Mouse (Mus musculus) neural tube, embryonic 12.5 days (tissue): ENCODE data around the gene Cep162. TPM values are rescaled to one million over a fixed set of nuclear protein-coding genes. Genes with fewer than 3 reads are reported as not detected.

ENCODE experiments used
- ATAC-seq: fragments of 200-750 bp; cut with Nextera tagmentation; 2 replicates; pipeline ENCODE4 v1.8.0; 2017; ENCODE audit warnings: low read depth, mild to moderate bottlenecking, moderate TSS enrichment, moderate library complexity; ENCODE audit not compliant: low FRiP score
- H3K27ac ChIP-seq: fragments of 300-500 bp; sonication (generic); 2 replicates; pipeline ENCODE4 v1.5.1; 2016
- H3K27me3 ChIP-seq: fragments of 300-500 bp; sonication (generic); replicated peaks from 2 replicates; pipeline ENCODE4 v1.6.1; 2016; ENCODE audit warnings: mild to moderate bottlenecking
- H3K36me3 ChIP-seq: fragments of 300-500 bp; sonication (generic); 2 replicates; pipeline ENCODE4 v1.6.1; 2016; ENCODE audit warnings: mild to moderate bottlenecking
- H3K4me1 ChIP-seq: fragments of 300-500 bp; sonication (generic); 2 replicates; pipeline ENCODE4 v1.6.1; 2016
- H3K4me2 ChIP-seq: fragments of 300-500 bp; sonication (generic); replicated peaks from 2 replicates; pipeline ENCODE4 v1.6.1; 2016; ENCODE audit warnings: mild to moderate bottlenecking
- H3K4me3 ChIP-seq: fragments of 300-500 bp; sonication (generic); 2 replicates; pipeline ENCODE4 v1.5.1; 2016
- H3K9ac ChIP-seq: fragments of 300-500 bp; sonication (generic); 2 replicates; pipeline ENCODE4 v1.6.1; 2016; ENCODE audit warnings: mild to moderate bottlenecking
- H3K9me3 ChIP-seq: fragments of 300-500 bp; sonication (generic); 2 replicates; pipeline ENCODE4 v1.6.1; 2016; ENCODE audit warnings: mild to moderate bottlenecking
- WGBS: fragments of 180-500 bp; shearing (Covaris S2); methylation state at CpG from one replicate; pipeline ENCODE4 v1.1.7; 2016; 5-methylcytosine and 5-hydroxymethylcytosine counted together
- polyA plus RNA-seq: library from polyadenylated mRNA; unstranded; fragments of >200 nt; fragmentation: Nextera tagmentation; extraction: Ambion mirVana; gene quantifications from 2 replicates; pipeline ENCODE4 v1.2.1, GENCODE M21; 2016

Gene Cep162
- 8.5 and 8.8 TPM in 2 replicates for polyA plus RNA-seq

DNA sequence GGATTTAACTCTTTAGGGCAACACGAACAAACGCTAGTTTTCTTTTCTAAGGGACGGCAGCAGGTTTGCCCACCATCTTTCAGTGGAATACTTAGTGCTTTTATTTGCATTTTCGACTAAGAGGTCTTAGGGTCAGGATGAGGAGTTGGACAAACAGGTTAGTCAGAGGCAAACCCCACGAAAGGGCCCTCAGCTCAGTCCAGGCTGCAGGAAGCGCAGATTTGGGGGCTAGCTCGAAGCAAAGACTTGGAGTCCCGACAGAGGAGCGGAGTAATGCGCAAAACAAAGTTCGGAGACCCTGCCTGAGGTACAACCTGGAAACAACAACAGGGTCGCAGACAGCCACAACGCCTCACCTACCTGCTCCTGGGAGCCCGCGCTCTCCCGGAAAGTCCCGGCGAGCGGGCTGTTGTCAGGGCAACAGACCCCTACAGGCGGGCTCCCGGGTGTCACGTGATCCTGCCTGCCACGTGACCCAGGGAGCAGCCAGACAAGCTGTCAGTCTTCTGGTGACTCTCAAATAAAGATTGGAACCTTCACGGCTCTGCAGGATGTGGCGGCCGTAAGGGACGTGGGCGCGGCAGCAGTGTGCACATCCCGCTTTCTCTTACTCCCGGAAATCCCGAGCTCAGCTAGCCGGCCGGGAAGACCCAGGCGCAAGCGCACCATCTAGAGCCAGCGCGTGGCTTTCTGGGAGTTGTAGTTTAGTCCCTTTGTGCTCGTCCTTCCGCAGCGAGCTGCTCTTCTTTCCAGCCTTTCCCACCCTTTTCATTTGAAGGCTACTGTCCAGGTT lies at the start of gene Cep162:
Gene Cep162 (minus strand): TSS at position 634 of the 793 bp plus-strand sequence.
- Histone ChIP-seq H3K4me1 (0 out of 2 replicates have a peak, but pooled peaks cover 3% of the 10 kb centered on the region), H3K36me3 (no peaks in the 10 kb centered on the region), H3K27me3 (no peaks in the 10 kb centered on the region), H3K9me3 (no peaks in the 10 kb centered on the region), H3K4me3 (peak within 1 kb of the TSS; percentile 55), H3K4me2 (peak within 1 kb of the TSS; percentile 62), H3K27ac (peak within 1 kb of the TSS; percentile 69), H3K9ac (peak within 1 kb of the TSS; percentile 61)
- WGBS = under 1% methylated on average over 41 of the region's 41 CpGs
- ATAC-seq = peak; percentile 98

DNA sequence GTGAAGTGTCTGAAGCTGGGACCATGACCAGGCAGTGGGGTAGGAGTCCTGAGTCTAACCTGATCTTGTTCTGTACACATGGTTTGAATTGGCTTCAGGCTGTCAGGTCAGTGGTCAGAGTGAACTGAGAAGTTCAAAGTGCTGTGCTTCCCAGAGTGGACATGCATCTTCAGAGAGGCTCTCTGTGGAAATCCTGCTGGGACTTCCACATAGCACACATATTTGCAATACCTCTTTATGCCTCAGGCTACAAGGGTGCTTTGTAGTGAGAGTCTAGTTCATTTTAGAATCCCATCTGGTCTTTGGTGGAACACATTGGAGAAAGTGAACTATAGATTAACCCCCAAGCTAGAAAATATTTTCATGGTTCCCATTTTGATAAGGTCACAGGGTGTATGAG lies 47.9 kb upstream of the Cep162 start:
- no peak for ATAC-seq
- no peaks in the 10 kb centered on the region for H3K27me3 ChIP-seq
- H3K9ac ChIP-seq = no peak overlapping the region
- no peak overlapping the region for H3K27ac ChIP-seq
- no peaks in the 10 kb centered on the region for H3K36me3 ChIP-seq
- H3K4me3 ChIP-seq = no peak overlapping the region
- no peaks in the 10 kb centered on the region for H3K9me3 ChIP-seq
- no peaks in the 10 kb centered on the region for H3K4me1 ChIP-seq
- no peak overlapping the region for H3K4me2 ChIP-seq

DNA sequence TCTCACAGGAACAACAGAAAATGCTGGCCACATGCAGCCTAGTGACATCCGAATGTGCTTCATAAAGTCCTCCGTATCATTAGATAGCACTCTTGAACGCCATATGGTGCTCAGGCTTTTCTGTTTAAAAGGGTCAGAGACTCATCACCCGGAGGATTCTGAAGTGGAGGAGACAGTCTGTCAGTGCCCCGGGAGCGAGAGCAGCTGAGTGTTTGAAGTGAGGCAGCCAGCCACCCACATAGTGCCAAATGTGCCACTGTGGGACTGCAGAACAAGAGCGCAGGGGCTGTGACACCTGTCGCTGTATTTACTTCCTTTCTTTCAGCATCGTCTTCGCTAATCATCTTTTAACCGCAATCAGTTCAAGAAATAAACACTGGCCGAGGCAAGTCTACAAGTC lies 43.6 kb upstream of the Cep162 start:
- Histone ChIP-seq H3K27me3 (no peaks in the 10 kb centered on the region), H3K27ac (no peak overlapping the region), H3K9ac (no peak overlapping the region), H3K36me3 (no peaks in the 10 kb centered on the region), H3K4me3 (no peak overlapping the region), H3K9me3 (no peaks in the 10 kb centered on the region), H3K4me1 (no peaks in the 10 kb centered on the region), H3K4me2 (no peak overlapping the region)
- 68% methylated on average over 12 of the region's 12 CpGs for WGBS
- peak; percentile 53; the same call in 1 of the 2 replicates for ATAC-seq

DNA sequence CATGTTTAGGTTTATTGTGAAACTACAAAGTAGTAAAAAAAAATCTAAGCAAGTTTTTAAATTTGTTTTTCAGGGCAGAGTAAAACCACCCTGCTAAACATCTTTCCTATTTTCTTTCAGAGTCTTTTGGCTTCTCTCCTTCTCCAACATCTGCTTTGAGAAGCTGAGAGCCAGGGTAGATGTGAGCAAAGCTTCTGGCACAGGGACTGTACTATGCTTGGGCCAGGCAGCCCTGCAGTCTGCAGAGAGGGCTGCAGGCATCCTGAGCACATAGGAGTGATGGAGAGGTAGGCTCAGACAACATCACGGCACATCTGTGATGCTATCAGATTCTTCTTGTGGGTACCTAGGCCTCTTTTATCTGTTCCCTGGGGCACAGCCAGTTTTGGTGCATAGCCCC lies 42.2 kb upstream of the Cep162 start:
- Histone ChIP-seq H3K9me3 (no peaks in the 10 kb centered on the region), H3K27ac (no peak overlapping the region), H3K4me2 (no peak overlapping the region), H3K27me3 (no peaks in the 10 kb centered on the region), H3K9ac (no peak overlapping the region), H3K36me3 (no peaks in the 10 kb centered on the region), H3K4me1 (no peaks in the 10 kb centered on the region), H3K4me3 (no peak overlapping the region)
- 70% methylated on average over 1 of the region's 1 CpGs for WGBS
- ATAC-seq = no peak

DNA sequence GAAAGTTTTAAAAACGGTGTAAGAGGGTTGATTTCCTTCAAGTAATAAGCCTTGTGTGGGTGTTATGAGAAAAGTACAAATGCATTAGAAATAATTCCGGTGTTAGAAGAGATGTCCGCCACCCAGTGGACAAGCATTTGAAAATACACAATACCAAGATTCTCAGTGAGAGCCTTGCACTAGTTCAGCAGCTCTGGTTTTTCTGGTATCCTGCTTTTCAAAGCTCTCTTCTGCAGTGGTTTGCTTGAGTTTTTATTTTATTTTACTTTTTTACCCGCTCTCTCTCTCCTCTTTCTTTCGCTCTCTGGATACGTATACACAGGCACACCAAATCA lies 327 bp upstream of the Cep162 start:
- H3K9ac ChIP-seq = peak overlapping the region; percentile 61; the same call in 1 of the 2 replicates
- peak; percentile 83 for ATAC-seq
- H3K36me3 ChIP-seq = no peaks in the 10 kb centered on the region
- H3K9me3 ChIP-seq = no peaks in the 10 kb centered on the region
- H3K27ac ChIP-seq = no peak overlapping the region
- H3K4me1 ChIP-seq = 0 out of 2 replicates have a peak, but pooled peaks cover 3% of the 10 kb centered on the region
- 21% methylated on average over 6 of the region's 6 CpGs for WGBS
- peak overlapping the region; percentile 55 for H3K4me3 ChIP-seq
- peak overlapping the region; percentile 62 for H3K4me2 ChIP-seq
- H3K27me3 ChIP-seq = no peaks in the 10 kb centered on the region

DNA sequence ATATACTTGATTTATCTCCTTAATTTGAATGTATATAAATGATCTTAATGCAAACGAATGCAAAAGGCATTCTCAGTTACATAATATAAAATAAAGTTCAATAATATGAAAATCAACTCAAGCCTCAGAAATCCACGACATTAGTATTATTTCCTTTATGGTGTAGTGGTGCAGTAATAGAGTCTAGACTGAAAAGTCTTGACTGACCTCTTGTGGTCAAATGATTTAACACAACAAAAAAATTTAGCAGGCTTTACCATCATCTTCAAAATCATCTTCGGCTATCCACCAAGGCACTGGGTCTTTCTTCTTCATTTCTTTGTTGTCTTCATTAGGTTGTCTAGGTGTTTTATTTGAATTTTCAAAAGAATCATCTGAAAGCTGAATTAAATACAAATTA lies 7.2 kb downstream of the Cep162 start:
- Histone ChIP-seq H3K36me3 (peaks cover 22% of the 10 kb centered on the region), H3K4me2 (no peak overlapping the region), H3K9ac (no peak overlapping the region), H3K4me3 (no peak overlapping the region), H3K9me3 (no peaks in the 10 kb centered on the region), H3K27me3 (no peaks in the 10 kb centered on the region), H3K4me1 (no peaks in the 10 kb centered on the region), H3K27ac (no peak overlapping the region)
- 66% methylated on average over 3 of the region's 3 CpGs for WGBS
- ATAC-seq = 0 out of 2 replicates have a peak, but pooled peaks have one; percentile 50

DNA sequence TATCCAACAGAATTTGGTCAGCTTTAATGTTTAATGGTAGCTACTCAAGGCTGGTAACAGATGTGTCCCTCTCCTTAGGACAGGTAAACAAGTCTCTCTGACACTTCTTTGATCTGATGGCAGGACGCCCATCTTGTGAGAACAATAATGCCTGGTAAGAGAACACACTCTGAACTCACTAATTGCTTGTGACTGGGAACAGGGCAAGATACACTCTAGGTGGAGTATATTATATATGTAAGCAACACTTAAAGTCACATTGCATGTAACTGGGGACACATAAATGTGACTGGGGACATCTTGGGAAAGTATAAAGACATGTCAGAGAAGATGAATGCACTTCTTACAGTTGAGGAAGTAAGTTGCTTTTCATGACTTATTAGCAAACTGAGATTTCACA lies 7.7 kb downstream of the Cep162 start:
- no peaks in the 10 kb centered on the region for H3K27me3 ChIP-seq
- H3K36me3 ChIP-seq = peaks cover 25% of the 10 kb centered on the region
- H3K9ac ChIP-seq = no peak overlapping the region
- 86% methylated on average over 1 of the region's 1 CpGs for WGBS
- no peak overlapping the region for H3K4me2 ChIP-seq
- no peak overlapping the region for H3K4me3 ChIP-seq
- H3K4me1 ChIP-seq = no peaks in the 10 kb centered on the region
- H3K27ac ChIP-seq = no peak overlapping the region
- ATAC-seq = no peak
- H3K9me3 ChIP-seq = no peaks in the 10 kb centered on the region

DNA sequence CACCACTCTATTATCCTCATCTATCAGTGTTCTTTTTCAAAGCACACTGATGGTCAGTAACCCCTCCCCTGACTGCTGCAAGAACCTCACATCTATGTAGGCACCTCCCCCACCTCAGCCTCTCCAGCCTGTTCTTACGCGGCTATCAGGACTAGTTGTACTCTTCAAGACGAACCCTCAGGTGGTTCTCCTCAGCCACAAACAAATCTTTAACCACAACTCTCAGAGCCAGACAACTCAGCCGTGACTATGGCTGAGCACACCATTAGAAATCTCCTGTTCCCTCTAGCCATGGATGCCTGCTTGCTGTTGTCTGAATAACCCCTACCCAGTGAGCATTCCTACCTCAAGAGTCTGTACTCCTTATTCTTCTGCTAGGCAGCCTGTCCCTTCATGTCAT lies 42.1 kb downstream of the Cep162 start:
- Histone ChIP-seq H3K27ac (no peak overlapping the region), H3K4me3 (no peak overlapping the region), H3K36me3 (peaks cover 33% of the 10 kb centered on the region), H3K4me2 (no peak overlapping the region), H3K9me3 (no peaks in the 10 kb centered on the region), H3K4me1 (no peaks in the 10 kb centered on the region), H3K27me3 (no peaks in the 10 kb centered on the region), H3K9ac (no peak overlapping the region)
- WGBS = 90% methylated on average over 4 of the region's 4 CpGs
- no peak for ATAC-seq

DNA sequence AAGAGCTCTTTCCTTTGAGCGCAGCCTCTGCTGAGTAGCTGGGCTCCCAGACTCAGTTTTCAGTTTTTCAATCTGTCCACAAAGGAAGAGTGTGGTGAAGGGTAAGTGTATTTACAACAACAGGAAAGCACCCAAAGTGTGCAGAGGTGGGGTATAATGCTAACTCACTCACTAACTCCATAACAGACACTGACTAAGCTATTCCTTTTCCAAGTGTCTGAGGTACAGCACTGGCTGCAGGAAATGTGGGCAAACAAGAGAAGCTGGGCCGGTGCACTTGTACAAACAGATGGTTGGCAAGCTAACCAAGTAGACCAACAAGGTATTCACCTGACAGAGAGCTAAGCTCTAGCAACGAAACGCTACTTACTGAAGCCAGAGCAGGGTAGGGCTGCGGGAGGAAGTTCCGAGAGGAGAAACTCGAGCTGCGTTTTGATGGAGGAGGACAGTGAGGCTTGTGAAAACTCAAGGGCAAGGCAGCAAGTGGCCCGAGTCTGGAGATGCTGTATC lies 44.5 kb downstream of the Cep162 start:
- H3K36me3 ChIP-seq = peaks cover 39% of the 10 kb centered on the region
- no peak for ATAC-seq
- no peak overlapping the region for H3K27ac ChIP-seq
- no peak overlapping the region for H3K4me2 ChIP-seq
- no peak overlapping the region for H3K9ac ChIP-seq
- WGBS = 90% methylated on average over 9 of the region's 9 CpGs
- H3K27me3 ChIP-seq = no peaks in the 10 kb centered on the region
- no peak overlapping the region for H3K4me3 ChIP-seq
- H3K4me1 ChIP-seq = no peaks in the 10 kb centered on the region
- no peaks in the 10 kb centered on the region for H3K9me3 ChIP-seq

DNA sequence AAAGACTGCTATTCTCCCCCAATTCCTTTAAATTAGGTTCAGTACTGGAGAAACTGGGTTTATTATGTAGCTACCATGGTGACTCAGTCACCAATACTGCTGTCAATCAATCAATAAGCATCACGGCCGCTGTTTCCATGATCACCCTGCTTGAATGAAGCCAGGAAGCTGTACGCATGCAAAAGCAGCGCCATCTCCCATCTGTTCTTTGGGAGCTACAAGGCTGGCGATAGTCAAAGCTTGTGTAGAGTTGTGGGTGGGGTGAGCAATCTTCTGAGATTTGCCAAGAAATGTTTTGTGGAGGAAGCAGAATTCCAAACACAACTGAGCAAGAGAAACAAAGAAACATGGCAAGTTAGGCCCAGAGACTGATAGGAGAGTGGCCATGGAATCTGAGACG lies 52.9 kb downstream of the Cep162 start:
- H3K4me1 ChIP-seq = no peaks in the 10 kb centered on the region
- H3K27ac ChIP-seq = no peak overlapping the region
- WGBS = 88% methylated on average over 6 of the region's 6 CpGs
- H3K4me3 ChIP-seq = no peak overlapping the region
- no peak overlapping the region for H3K4me2 ChIP-seq
- no peaks in the 10 kb centered on the region for H3K27me3 ChIP-seq
- no peaks in the 10 kb centered on the region for H3K9me3 ChIP-seq
- H3K36me3 ChIP-seq = peaks cover 44% of the 10 kb centered on the region
- ATAC-seq = no peak
- no peak overlapping the region for H3K9ac ChIP-seq

DNA sequence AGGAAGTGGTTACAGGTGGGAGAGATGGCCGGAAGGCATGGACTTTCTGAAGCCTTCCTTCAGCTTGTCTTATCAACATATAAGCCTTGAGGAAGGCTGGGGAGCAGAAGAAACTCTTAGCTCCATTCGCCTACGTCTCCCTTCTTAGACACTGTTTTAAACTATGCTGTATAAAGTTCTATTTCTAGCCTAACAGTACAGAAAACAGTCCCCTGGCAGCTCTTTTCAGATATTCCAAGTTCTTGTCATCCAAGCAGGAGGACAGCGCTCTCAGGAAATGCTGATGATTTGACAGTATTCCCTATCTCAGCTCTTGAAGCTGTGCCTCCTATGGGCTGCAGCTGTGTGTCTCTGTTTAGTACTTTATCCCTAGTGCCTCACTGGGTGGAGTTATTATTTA lies 54.4 kb downstream of the Cep162 start:
- H3K4me2 ChIP-seq = no peak overlapping the region
- H3K36me3 ChIP-seq = peaks cover 44% of the 10 kb centered on the region
- H3K9ac ChIP-seq = no peak overlapping the region
- H3K4me1 ChIP-seq = no peaks in the 10 kb centered on the region
- no peaks in the 10 kb centered on the region for H3K27me3 ChIP-seq
- no peaks in the 10 kb centered on the region for H3K9me3 ChIP-seq
- 92% methylated on average over 4 of the region's 4 CpGs for WGBS
- H3K27ac ChIP-seq = no peak overlapping the region
- no peak overlapping the region for H3K4me3 ChIP-seq
- ATAC-seq = no peak

DNA sequence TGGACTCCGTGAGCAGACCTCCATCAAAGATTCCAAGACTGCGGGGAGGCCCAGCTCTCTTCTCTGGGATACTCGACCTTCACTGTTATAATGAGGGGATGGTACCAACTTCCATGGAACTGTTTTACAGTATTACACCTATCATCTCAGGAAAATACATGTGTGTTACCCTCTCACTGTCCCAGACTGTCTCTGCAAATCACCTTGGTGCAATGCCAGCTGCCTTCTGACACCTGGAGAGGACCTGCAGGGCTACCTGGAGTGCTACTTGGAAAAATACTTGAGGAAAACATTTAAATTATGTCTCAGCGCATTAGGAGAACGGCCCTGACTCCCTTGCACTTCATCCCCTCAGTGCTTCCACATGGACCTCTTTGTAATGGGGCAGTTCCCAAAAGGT lies 54.9 kb downstream of the Cep162 start:
- ATAC-seq = no peak
- no peaks in the 10 kb centered on the region for H3K4me1 ChIP-seq
- H3K9me3 ChIP-seq = no peaks in the 10 kb centered on the region
- no peak overlapping the region for H3K27ac ChIP-seq
- 96% methylated on average over 5 of the region's 5 CpGs for WGBS
- no peak overlapping the region for H3K9ac ChIP-seq
- no peaks in the 10 kb centered on the region for H3K27me3 ChIP-seq
- no peak overlapping the region for H3K4me2 ChIP-seq
- peaks cover 43% of the 10 kb centered on the region for H3K36me3 ChIP-seq
- no peak overlapping the region for H3K4me3 ChIP-seq

DNA sequence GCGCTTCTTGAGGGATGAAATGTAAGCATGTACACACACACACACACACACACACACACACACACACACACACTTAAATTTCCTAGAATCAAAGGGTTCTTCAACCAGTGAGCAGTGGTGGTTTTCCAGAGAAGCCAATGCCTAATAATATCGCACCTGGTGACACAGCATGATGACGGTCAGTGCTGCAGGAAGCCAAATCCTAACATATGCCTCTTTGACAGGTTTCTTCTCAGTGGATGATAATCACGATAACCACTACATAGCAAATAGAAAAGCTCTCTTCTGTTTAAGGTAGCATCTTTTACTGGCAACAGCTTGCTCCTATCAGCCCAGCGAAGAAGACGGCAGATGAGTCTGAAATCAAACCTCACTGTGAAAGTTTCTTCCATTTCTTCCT lies 57.3 kb downstream of the Cep162 start:
- WGBS = 93% methylated on average over 6 of the region's 6 CpGs
- Histone ChIP-seq H3K9me3 (no peaks in the 10 kb centered on the region), H3K4me1 (no peaks in the 10 kb centered on the region), H3K36me3 (peaks cover 29% of the 10 kb centered on the region), H3K27ac (no peak overlapping the region), H3K4me3 (no peak overlapping the region), H3K4me2 (no peak overlapping the region), H3K27me3 (no peaks in the 10 kb centered on the region), H3K9ac (no peak overlapping the region)
- ATAC-seq = no peak
